Mouse (Mus musculus) v-Abl transformed pro-B cells (cell line): ENCODE results near the gene Fam126b.

Source experiments
- in situ Hi-C, 2 experiments: fragments of 400-800 bp; cut with MboI; formaldehyde crosslinking; loops; one replicate each; pipeline ENCODE4 v1.15.1; 2025; ENCODE audit not compliant: unreplicated experiment in 2 of 2

Gene Fam126b

DNA sequence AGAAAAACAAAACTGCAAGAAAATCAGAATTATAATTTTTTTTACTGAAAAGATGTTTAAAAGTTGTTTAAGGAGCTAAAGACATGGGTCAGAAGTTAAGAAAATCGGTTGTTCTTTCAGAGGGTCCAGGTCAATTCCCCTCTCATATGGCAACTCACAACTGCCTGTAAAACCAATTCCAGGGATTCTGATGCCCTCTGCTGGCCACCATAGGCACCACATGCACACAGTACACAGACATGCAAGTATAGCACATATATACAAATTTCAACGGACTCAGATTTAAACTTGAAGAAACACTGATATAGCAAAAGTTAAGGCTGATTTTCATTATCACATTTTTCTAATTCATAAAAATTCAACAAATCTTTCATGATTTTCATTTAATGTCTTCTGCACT, 6.9 kb downstream of the Fam126b start:
- in situ Hi-C loops: no loop called here

DNA sequence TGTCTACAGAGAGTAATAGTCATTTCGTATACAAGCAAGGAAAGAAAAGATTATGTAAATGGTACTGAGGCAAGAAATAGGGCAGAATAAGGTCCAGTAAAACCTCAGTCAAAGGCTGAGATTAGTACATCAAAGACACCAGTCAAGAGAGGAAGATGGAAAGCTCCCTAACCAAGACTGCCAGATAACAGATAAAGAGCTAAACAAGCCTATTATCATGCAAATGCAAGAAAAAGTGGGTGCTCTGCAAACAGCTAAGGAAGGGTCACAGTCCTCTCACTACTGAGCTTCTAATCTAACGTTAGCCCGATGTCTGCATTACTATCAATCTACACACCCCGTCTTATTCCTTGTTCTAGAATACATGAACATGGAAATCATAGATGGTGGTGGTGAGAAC, 15.7 kb downstream of the Fam126b start:
- in situ Hi-C loops: loop anchor here in 1 of 2 experiments (25.0 kb wide), 1 partner anchor 408 kb away; no protein-coding TSS in a partner anchor

- in situ Hi-C loops: loop anchor here in 1 of 2 experiments (5.0 to 25.0 kb wide), 3 partner anchors 106 to 406 kb away; no protein-coding TSS in a partner anchor
Measured at GRCm38 (mm10) chr1:58568456-58569130, 17.5 kb downstream of the Fam126b start.

GRCm38 (mm10) chr1:58566621-58567020, 19.5 kb downstream of the Fam126b start:
- in situ Hi-C loops: loop anchor here in 1 of 2 experiments (5.0 to 25.0 kb wide), 3 partner anchors 108 to 404 kb away; no protein-coding TSS in a partner anchor

GRCm38 (mm10) chr1:58564981-58565380, 21.1 kb downstream of the Fam126b start:
- in situ Hi-C loops: loop anchor here (5.0 to 25.0 kb wide), 4 partner anchors 110 to 403 kb away; no protein-coding TSS in a partner anchor

DNA sequence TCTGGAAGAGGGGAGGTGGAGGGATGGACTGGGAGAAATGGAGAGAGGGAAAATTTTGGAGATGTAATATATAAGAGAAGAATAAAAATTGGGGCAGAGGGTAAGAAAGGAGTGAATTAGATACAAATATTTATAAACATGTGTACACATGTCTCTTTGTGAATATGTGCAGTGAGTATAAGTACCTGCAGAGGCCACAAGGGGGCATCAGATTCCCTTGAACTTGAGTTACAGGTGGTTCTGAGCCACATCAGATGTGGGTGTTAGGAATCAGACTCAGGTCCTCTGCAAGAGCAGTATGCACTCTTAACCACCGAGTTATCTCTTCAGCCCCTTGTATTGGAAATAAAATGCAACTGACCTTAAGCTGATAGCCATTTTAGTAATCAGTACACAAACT, 23.7 kb downstream of the Fam126b start:
- in situ Hi-C loops: loop anchor here (5.0 to 25.0 kb wide), 3 partner anchors 112 to 400 kb away; no protein-coding TSS in a partner anchor

- in situ Hi-C loops: loop anchor here (5.0 to 25.0 kb wide), 3 partner anchors 114 to 398 kb away; no protein-coding TSS in a partner anchor
Measured at GRCm38 (mm10) chr1:58560370-58560769, 25.8 kb downstream of the Fam126b start.

- in situ Hi-C loops: no loop called here
Measured at GRCm38 (mm10) chr1:58541386-58541785, 44.7 kb downstream of the Fam126b start.

GRCm38 (mm10) chr1:58507249-58507648, 78.9 kb downstream of the Fam126b start:
- in situ Hi-C loops: loop anchor here in 1 of 2 experiments (10.0 kb wide), 1 partner anchor 62 kb away; the partner anchor contains the start of genes Nif3l1 and Ppil3

GRCm38 (mm10) chr1:58504577-58505254, 81.4 kb downstream of the Fam126b start, which contains the start of gene Orc2:
Orc2 (minus strand) TSS chr1:58505109.
- in situ Hi-C loops: loop anchor here in 1 of 2 experiments (10.0 kb wide), 1 partner anchor 60 kb away; the partner anchor contains the start of genes Nif3l1 and Ppil3

DNA sequence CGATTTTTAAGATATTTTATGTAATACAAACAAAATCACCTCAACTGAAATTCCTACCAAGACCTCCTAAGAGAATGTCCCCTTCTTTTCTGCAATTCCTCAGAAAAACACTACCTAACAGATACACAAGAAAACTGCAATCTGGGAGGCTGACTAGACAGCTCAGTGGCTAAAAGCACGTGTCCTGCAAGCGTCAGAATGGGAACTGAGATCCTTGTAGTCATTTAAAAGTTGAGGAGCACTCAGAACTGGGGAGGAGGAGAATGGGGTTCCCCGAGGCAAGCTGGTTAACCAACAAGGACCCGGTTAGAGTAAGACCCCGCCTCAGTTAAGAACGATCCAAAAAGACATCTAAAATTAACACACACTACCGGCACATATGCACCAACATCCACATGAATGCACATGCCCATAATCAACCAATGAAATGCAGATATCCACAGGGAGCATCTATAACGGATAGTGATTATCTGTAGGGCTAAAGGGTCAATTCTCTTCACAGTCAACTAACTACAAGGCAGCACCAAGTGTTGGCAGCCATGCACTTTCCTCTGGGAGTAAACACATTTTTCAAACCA, 82.2 kb downstream of the Fam126b start:
- in situ Hi-C loops: loop anchor here in 1 of 2 experiments (10.0 kb wide), 1 partner anchor 59 kb away; the partner anchor contains the start of genes Nif3l1 and Ppil3

DNA sequence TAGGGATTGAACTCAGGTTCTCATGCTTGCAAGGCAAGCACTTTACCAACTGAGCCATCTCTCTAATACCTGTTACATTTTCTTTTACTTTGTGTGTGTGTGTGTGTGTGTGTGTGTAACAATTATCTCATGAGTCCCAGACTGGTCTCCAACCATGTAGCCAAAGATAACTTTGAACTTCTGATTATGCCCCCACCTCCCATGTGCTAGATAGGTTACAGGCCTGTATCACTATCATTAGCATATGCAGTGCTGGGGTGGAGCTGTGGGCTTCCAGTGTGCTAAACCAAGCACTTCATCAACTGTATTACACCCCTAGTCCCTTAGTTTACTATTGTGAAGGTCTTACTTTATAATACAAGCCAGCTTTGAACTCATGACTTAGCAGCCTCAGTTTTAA, 83.0 kb downstream of the Fam126b start:
- in situ Hi-C loops: loop anchor here in 1 of 2 experiments (10.0 kb wide), 1 partner anchor 58 kb away; the partner anchor contains the start of genes Nif3l1 and Ppil3

- in situ Hi-C loops: no loop called here
Measured at GRCm38 (mm10) chr1:58498758-58499157, 87.4 kb downstream of the Fam126b start.

DNA sequence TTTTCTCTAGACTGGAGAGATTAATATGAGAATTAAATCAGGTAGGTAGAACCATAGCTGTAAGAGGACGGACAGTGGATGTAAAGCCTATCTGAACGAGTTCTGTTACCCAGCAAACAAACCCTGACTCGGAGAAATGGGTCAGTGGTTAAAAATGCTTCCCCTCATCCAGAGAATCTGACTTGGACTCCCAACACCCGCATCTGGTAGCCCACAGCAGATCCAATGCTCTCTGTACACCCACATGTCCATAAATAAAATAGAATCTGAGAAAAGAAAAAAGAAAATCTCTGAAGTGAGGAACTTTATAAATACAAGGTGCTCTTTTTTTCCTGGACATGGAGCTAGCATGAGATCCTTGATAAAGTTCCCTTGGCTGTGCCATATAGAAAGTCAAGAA, 88.4 kb downstream of the Fam126b start:
- in situ Hi-C loops: no loop called here

GRCm38 (mm10) chr1:58495603-58496002, 90.5 kb downstream of the Fam126b start:
- in situ Hi-C loops: no loop called here

GRCm38 (mm10) chr1:58482647-58483046, 103.5 kb downstream of the Fam126b start:
- in situ Hi-C loops: no loop called here

DNA sequence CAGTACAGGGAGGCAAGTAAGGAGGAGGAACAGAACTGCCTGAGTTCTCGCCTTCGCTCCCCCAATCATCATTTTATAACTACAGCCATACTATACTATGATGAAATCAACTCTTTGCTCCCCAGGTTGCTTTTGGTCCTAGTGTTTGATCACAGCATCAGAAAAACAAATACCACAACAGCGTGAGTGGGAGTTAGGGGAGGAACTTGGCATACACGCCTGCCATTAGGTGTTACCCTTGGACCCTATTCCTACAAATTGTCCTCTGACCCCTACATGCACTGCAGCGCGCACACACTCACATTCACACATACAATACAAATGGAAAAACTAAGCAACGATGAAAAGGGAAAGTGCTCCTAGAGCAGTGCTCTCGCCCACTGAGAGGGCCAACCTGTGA, 110.5 kb downstream of the Fam126b start:
- in situ Hi-C loops: no loop called here
